Mouse (Mus musculus): ENCODE data around the gene Eif2s3y. TPM values are rescaled to one million over a fixed set of nuclear protein-coding genes. Genes with fewer than 3 reads are reported as not detected.

The Eif2s3y gene
- total RNA-seq (2015) (92.8 and 101 TPM in 2 replicates), total RNA-seq (2017) (127 and 142 TPM in 2 replicates)

GRCm38 (mm10) chrY:1009882-1010751 is at the start of gene Eif2s3y:
TSS of gene Eif2s3y (plus strand) at chrY:1010543.
- ATAC-seq (replicated peaks; ENCODE audit: poor library complexity): peak; percentile 99

Other genes starting within 250 kb of the Eif2s3y start
- not detected in 2 replicates for gene Zfy1, start 213.1 kb upstream of the Eif2s3y start, total RNA-seq (2015)
- gene Zfy1, start 213.1 kb upstream of the Eif2s3y start, total RNA-seq (2017): not detected in 2 replicates
- not detected in 2 replicates for gene Uba1y, start 191.9 kb upstream of the Eif2s3y start, total RNA-seq (2015)
- gene Uba1y, start 191.9 kb upstream of the Eif2s3y start, total RNA-seq (2017): not detected in 2 replicates
- 10.8 and 16.9 TPM in 2 replicates for gene Kdm5d, start 112.8 kb upstream of the Eif2s3y start, total RNA-seq (2015)
- 18.2 and 22.8 TPM in 2 replicates for gene Kdm5d, start 112.8 kb upstream of the Eif2s3y start, total RNA-seq (2017)
- gene Uty, start 235.2 kb downstream of the Eif2s3y start, total RNA-seq (2015): 25.6 and 33.0 TPM in 2 replicates
- gene Uty, start 235.2 kb downstream of the Eif2s3y start, total RNA-seq (2017): 23.7 and 36.5 TPM in 2 replicates